Comparison of ENCODE assay signal across 8 mouse cellular contexts in genomic region chr11:119084446-119085278, GRCm38 (mm10). TPM values are rescaled to one million over a fixed set of nuclear protein-coding genes. Genes with fewer than 3 reads are reported as not detected.
DNase-seq lines count a peak whose midpoint lies in the region; ATAC-seq and TF ChIP-seq lines count a peak whose summit lies in the region.

No protein-coding gene starts in this region.

- peak overlapping the region; percentile 95 for H3K9ac ChIP-seq in MEL (ENCODE audit: control insufficient read depth, low read depth, low read length, poor library complexity, severe bottlenecking)
- H3K9ac ChIP-seq in heart, embryonic 16.5 days (ENCODE audit: low read length) = peak overlapping the region; percentile 98
- peak overlapping the region; percentile 92 for H3K9ac ChIP-seq in stomach, embryonic 14.5 days (replicated peaks; ENCODE audit: low read depth, low read length)

- H3K27me3 ChIP-seq in MEL (ENCODE audit: control insufficient read depth in 1 of 2, insufficient read depth in 2 of 2, low read length in 2 of 2) = no peaks in the 10 kb centered on the region
- peaks cover 18% of the 10 kb centered on the region for H3K27me3 ChIP-seq in heart, embryonic 16.5 days (ENCODE audit: control insufficient read depth, insufficient read depth, low read length)
- peaks cover 12% of the 10 kb centered on the region; the same call in 1 of the 2 replicates for H3K27me3 ChIP-seq in stomach, embryonic 14.5 days (ENCODE audit: control insufficient read depth, insufficient read depth, low read length)

- WGBS in heart, embryonic 16.5 days = 5% methylated on average over 18 of the region's 18 CpGs
- WGBS in stomach, embryonic 14.5 days = 3% methylated on average over 18 of the region's 18 CpGs

- no peak for TF ChIP-seq POLR2A in MEL (IDR thresholded peaks at IDR 0.05; ENCODE audit: control insufficient read depth in 1 of 2, insufficient read depth in 1 of 2, low read depth in 1 of 2, low read length in 2 of 2, poor library complexity in 1 of 2)

- H3K36me3 ChIP-seq in MEL (ENCODE audit: control insufficient read depth in 1 of 2, insufficient read depth in 2 of 2, low read length in 2 of 2) = peaks cover 3 to 7% of the 10 kb centered on the region in 2 experiments; a peak in 3 of 4 replicates
- H3K36me3 ChIP-seq in heart, embryonic 16.5 days (ENCODE audit: control insufficient read depth, insufficient read depth) = peaks cover 19% of the 10 kb centered on the region
- H3K36me3 ChIP-seq in stomach, embryonic 14.5 days (ENCODE audit: control insufficient read depth, insufficient read depth, low read length) = peaks cover 22% of the 10 kb centered on the region

- DNase-seq in B cell, adult 2 months = peak; percentile 40 to 43
- peak; percentile 70 for DNase-seq in MEL (ENCODE audit: low read depth, low spot score)
- DNase-seq in embryo, embryonic 10.5 days (ENCODE audit: low spot score) = peak; percentile 56
- peak; percentile 52 to 61 for DNase-seq in kidney, postnatal 25 days
- peak; percentile 76 for DNase-seq in lung, postnatal 10 days
- no peak for DNase-seq in Muller cell, postnatal 12 days (ENCODE audit: inconsistent ontology term)

- no peak for ATAC-seq in heart, embryonic 16.5 days (replicated peaks; ENCODE audit: extremely low read depth, insufficient read depth, low FRiP score)
- no peak for ATAC-seq in stomach, embryonic 14.5 days (ENCODE audit: insufficient number of reproducible peaks, insufficient read depth, low FRiP score, low read depth)

- H3K4me1 ChIP-seq in MEL (ENCODE audit: control insufficient read depth in 1 of 2, insufficient read depth in 2 of 2, low read length in 2 of 2) = peaks cover 0 to 14% of the 10 kb centered on the region in 2 experiments; a peak in 1 of 4 replicates
- peaks cover 56% of the 10 kb centered on the region for H3K4me1 ChIP-seq in heart, embryonic 16.5 days (ENCODE audit: control insufficient read depth, insufficient read depth, low read length)
- H3K4me1 ChIP-seq in stomach, embryonic 14.5 days (ENCODE audit: control insufficient read depth, insufficient read depth, low read length) = peaks cover 54% of the 10 kb centered on the region

- peak overlapping the region; percentile 63 for H3K4me2 ChIP-seq in heart, embryonic 16.5 days (ENCODE audit: low read depth, low read length)
- peak overlapping the region; percentile 73 for H3K4me2 ChIP-seq in stomach, embryonic 14.5 days (replicated peaks; ENCODE audit: low read depth, low read length)

- H3K4me3 ChIP-seq in MEL (ENCODE audit: control insufficient read depth in 1 of 2, insufficient read depth in 1 of 2, low read depth in 2 of 2, low read length in 2 of 2) = peak overlapping the region; percentile 94 to 95
- peak overlapping the region; percentile 87 for H3K4me3 ChIP-seq in heart, embryonic 16.5 days (ENCODE audit: low read length)
- H3K4me3 ChIP-seq in stomach, embryonic 14.5 days (ENCODE audit: low read depth, low read length) = peak overlapping the region; percentile 91

- peak overlapping the region; percentile 69 for H3K27ac ChIP-seq in MEL (ENCODE audit: control insufficient read depth, low read depth, low read length)
- peak overlapping the region; percentile 99 for H3K27ac ChIP-seq in heart, embryonic 16.5 days (ENCODE audit: low read length)
- peak overlapping the region; percentile 99 for H3K27ac ChIP-seq in stomach, embryonic 14.5 days (ENCODE audit: low read length)

- TF ChIP-seq CTCF in MEL (IDR thresholded peaks at IDR 0.05 in 2 of 3, conservative IDR thresholded peaks at IDR 0.05 in 1 of 3; ENCODE audit: control insufficient read depth in 1 of 3, insufficient read depth in 1 of 3, low read depth in 2 of 3, low read length in 3 of 3, poor library complexity in 1 of 3, severe bottlenecking in 1 of 3) = 0 out of 6 replicates have a peak, but pooled peaks of 2 of the 3 experiments have one; percentile 4

- no peak for TF ChIP-seq EP300 in MEL (IDR thresholded peaks at IDR 0.05; ENCODE audit: low read depth in 1 of 2, low read length in 2 of 2)

- TF ChIP-seq RAD21 in MEL (IDR thresholded peaks at IDR 0.05; ENCODE audit: low read depth, low read length) = no peak

- H3K9me3 ChIP-seq in MEL (replicated peaks; ENCODE audit: insufficient read depth, low read length) = no peaks in the 10 kb centered on the region
- no peaks in the 10 kb centered on the region for H3K9me3 ChIP-seq in heart, embryonic 16.5 days (replicated peaks; ENCODE audit: control insufficient read depth, low read length)
- no peaks in the 10 kb centered on the region for H3K9me3 ChIP-seq in stomach, embryonic 14.5 days (ENCODE audit: control insufficient read depth, low read depth, low read length)

- H3K79me2 ChIP-seq in MEL (ENCODE audit: control insufficient read depth, insufficient read depth, low read length, poor library complexity) = peaks cover 23% of the 10 kb centered on the region

TF ChIP-seq in MEL, 35 proteins besides CTCF, POLR2A, EP300 and RAD21:
- TF ChIP-seq ETS1 (IDR thresholded peaks at IDR 0.05; ENCODE audit: low read depth, low read length) (no peak), MXI1 (IDR thresholded peaks at IDR 0.05; ENCODE audit: low read depth, low read length) (peak; percentile 21; the same call in 1 of the 2 replicates), ZNF384 (IDR thresholded peaks at IDR 0.05; ENCODE audit: low read depth, low read length) (no peak; the same call in 1 of the 2 replicates), RCOR1 (IDR thresholded peaks at IDR 0.05; ENCODE audit: low read depth, low read length) (no peak), UBTF (IDR thresholded peaks at IDR 0.05; ENCODE audit: borderline replicate concordance, insufficient read depth, low read depth, low read length) (no peak), MAFK (IDR thresholded peaks at IDR 0.05; ENCODE audit: borderline replicate concordance, low read depth, low read length) (no peak), TCF12 (IDR thresholded peaks at IDR 0.05; ENCODE audit: low read depth, low read length) (no peak), ELF1 (IDR thresholded peaks at IDR 0.05; ENCODE audit: low read depth, low read length) (0 out of 2 replicates have a peak, but pooled peaks have one; percentile 11), GATA1 (IDR thresholded peaks at IDR 0.05; ENCODE audit: low read depth, low read length) (no peak), E2F4 (IDR thresholded peaks at IDR 0.05; ENCODE audit: borderline replicate concordance, low read depth, low read length) (no peak), MYB (IDR thresholded peaks at IDR 0.05; ENCODE audit: low read depth, low read length) (no peak), HCFC1 (IDR thresholded peaks at IDR 0.05; ENCODE audit: low read depth, low read length) (0 out of 2 replicates have a peak, but pooled peaks have one; percentile 43), ZMIZ1 (IDR thresholded peaks at IDR 0.05; ENCODE audit: low read depth, low read length) (no peak), ZKSCAN1 (IDR thresholded peaks at IDR 0.05; ENCODE audit: low read depth, low read length) (no peak), NELFE (IDR thresholded peaks at IDR 0.05; ENCODE audit: low read depth, low read length) (no peak; the same call in 1 of the 2 replicates), POLR2AphosphoS2 (IDR thresholded peaks at IDR 0.05; ENCODE audit: low read length) (no peak), USF2 (IDR thresholded peaks at IDR 0.05; ENCODE audit: borderline replicate concordance in 1 of 2, insufficient read depth in 1 of 2, low read depth in 1 of 2, low read length in 2 of 2) (no peak), GABPA (IDR thresholded peaks at IDR 0.05; ENCODE audit: low read depth, low read length) (no peak), USF1 (IDR thresholded peaks at IDR 0.05; ENCODE audit: low read depth, low read length) (no peak), MAZ (IDR thresholded peaks at IDR 0.05; ENCODE audit: low read depth, low read length) (0 out of 2 replicates have a peak, but pooled peaks have one; percentile 5), TBP (IDR thresholded peaks at IDR 0.05; ENCODE audit: low read depth, low read length) (no peak), NRF1 (IDR thresholded peaks at IDR 0.05; ENCODE audit: insufficient read depth, low read depth, low read length, poor library complexity, severe bottlenecking) (no peak), MEF2A (IDR thresholded peaks at IDR 0.05; ENCODE audit: extremely low read depth, insufficient replicate concordance, low read depth, low read length, poor library complexity, severe bottlenecking) (no peak), SIN3A (IDR thresholded peaks at IDR 0.05; ENCODE audit: low read length) (no peak; the same call in 1 of the 2 replicates), SMC3 (IDR thresholded peaks at IDR 0.05; ENCODE audit: low read depth, low read length) (0 out of 2 replicates have a peak, but pooled peaks have one; percentile 20), BHLHE40 (IDR thresholded peaks at IDR 0.05; ENCODE audit: borderline replicate concordance, low read depth, low read length) (no peak), MAX (IDR thresholded peaks at IDR 0.05; ENCODE audit: low read length) (no peak), MYC (IDR thresholded peaks at IDR 0.05; ENCODE audit: low read depth, low read length) (no peak)

RNA-seq across cellular contexts. Expression of gene Cbx4, which starts 1.4 kb away (rescaled TPM):
- total RNA-seq in MEL (2012; rRNA removed) = 8.0 and 8.1 TPM in 2 replicates
- 10 to 100 TPM in 1 of 2 experiments, not detected in 1; 22.6 TPM for polyA plus RNA-seq in MEL (2012; ENCODE audit: insufficient read depth in 1 of 2, insufficient read length in 2 of 2, low read depth in 1 of 2, low replicate concordance in 2 of 2, missing spikeins in 1 of 2)
- polyA plus RNA-seq in heart, embryonic 16.5 days (2015; fragmentation: Nextera tagmentation; extraction: Ambion mirVana) = 11.5 and 12.6 TPM in 2 replicates
- polyA plus RNA-seq in stomach, embryonic 14.5 days (2014; fragmentation: Nextera tagmentation; extraction: Ambion mirVana) = 7.0 and 8.2 TPM in 2 replicates

RNA-seq across cellular contexts. Expression of gene Cbx8, which starts 43.9 kb away (rescaled TPM):
- total RNA-seq in MEL (2012; rRNA removed) = 5.3 and 5.7 TPM in 2 replicates
- 10 to 100 TPM in 1 of 2 experiments, not detected in 1; 11.3 TPM for polyA plus RNA-seq in MEL (2012; ENCODE audit: insufficient read depth in 1 of 2, insufficient read length in 2 of 2, low read depth in 1 of 2, low replicate concordance in 2 of 2, missing spikeins in 1 of 2)
- polyA plus RNA-seq in heart, embryonic 16.5 days (2015; fragmentation: Nextera tagmentation; extraction: Ambion mirVana) = 7.0 and 7.5 TPM in 2 replicates
- polyA plus RNA-seq in stomach, embryonic 14.5 days (2014; fragmentation: Nextera tagmentation; extraction: Ambion mirVana) = 6.2 and 8.5 TPM in 2 replicates
